Mouse (Mus musculus) inflammation-experienced regulatory T-cells (primary cell): Measurements from ENCODE around the gene Gpr160. TPM values are rescaled to one million over a fixed set of nuclear protein-coding genes. Genes with fewer than 3 reads are reported as not detected.

Experiments used
- polyA plus RNA-seq, 2 experiments: library from polyadenylated mRNA; unstranded; fragments of 100-300 nt; shearing (Covaris generic); gene quantifications; one replicate each; pipeline ENCODE4 v1.2.1; 2017

Gene Gpr160
- 1 to 10 TPM in 1 of 2 experiments, under 1 TPM in 1; 0.94 to 5.2 TPM for polyA plus RNA-seq

DNA sequence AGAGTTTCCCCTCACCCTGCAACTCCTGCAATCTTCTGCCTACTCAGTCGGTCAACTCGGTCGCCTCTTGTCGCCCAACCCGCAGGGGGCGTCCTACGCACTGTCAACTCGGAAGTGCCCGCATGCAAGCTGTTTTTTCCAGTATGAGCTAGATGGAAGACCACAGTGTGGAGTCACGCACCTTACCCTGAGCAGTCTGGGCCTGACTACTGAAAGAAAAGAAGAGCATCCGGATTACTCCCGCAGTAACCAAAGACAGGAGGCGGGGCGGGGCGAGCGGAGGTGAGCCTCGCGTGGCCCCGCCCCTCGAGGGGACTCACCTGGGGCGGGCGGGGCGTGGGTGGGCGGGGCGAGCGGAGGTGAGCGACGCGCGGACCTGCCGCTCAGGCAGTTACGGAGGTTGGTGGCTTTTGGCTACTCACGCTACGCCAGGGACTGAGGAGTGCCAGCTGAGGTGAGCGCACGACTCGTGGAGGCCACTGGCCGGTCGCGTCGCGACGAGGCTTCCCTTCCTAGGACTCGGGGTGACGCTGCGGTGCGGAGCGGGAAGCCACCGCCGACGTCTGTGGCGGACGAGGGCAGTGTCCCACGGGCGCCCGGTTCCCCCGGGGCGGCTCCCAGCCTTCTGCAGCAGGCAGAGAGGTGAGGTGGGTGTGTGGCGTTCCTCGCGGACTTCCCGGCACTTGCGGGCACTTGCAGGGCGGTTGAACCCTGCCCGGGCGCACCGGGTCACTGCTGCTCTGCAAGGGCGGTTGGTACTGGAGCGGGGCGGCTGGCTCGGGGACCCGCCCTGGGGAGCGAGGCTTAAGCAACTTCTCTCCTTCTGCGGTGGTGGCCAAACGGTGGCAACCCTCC, at the start of gene Gpr160:
Gpr160 (plus strand) TSS at position 347 of the 855 bp plus-strand sequence.

Other genes with a start within 250 kb of the Gpr160 start
- gene Lrriq4, start 211.4 kb upstream of the Gpr160 start, polyA plus RNA-seq = under 1 TPM; 0.12 to 0.32 TPM
- gene Lrrc34, start 208.1 kb upstream of the Gpr160 start, polyA plus RNA-seq = under 1 TPM in 1 of 2 experiments, not detected in 1; 0.29 TPM
- under 1 TPM in 1 of 2 experiments, not detected in 1; 0.73 TPM for gene Lrrc31, start 156.1 kb upstream of the Gpr160 start, polyA plus RNA-seq
- gene Samd7, start 109.7 kb upstream of the Gpr160 start, polyA plus RNA-seq = under 1 TPM; 0.16 to 0.67 TPM
- 10 to 100 TPM; 73.0 to 75.6 TPM for gene Sec62, start 63.1 kb upstream of the Gpr160 start, polyA plus RNA-seq
- gene Phc3, start 113.5 kb downstream of the Gpr160 start, polyA plus RNA-seq = 10 to 100 TPM; 17.3 to 31.3 TPM
- gene Prkci, start 139.8 kb downstream of the Gpr160 start, polyA plus RNA-seq = 10 to 100 TPM in 1 of 2 experiments, 1 to 10 TPM in 1; 9.4 to 15.4 TPM
- 10 to 100 TPM; 38.7 to 51.6 TPM for gene Skil, start 239.1 kb downstream of the Gpr160 start, polyA plus RNA-seq